Mouse (Mus musculus): ENCODE results near the gene Map4k5.

- TF ChIP-seq CTCF (IDR thresholded peaks at IDR 0.05; ENCODE audit: low read depth, low read length) (no peak), EP300 (IDR thresholded peaks at IDR 0.05; ENCODE audit: insufficient read depth, low read depth, low read length) (no peak), POLR2A (IDR thresholded peaks at IDR 0.05; ENCODE audit: insufficient read depth, low read length) (no peak)
Observed at GRCm38 (mm10) chr12:69800586-69800985, 92.4 kb downstream of the Map4k5 start.

Data from ES-Bruce4 (cell line).